Mouse (Mus musculus) erythroblast, embryonic 14.5 days (primary cell): ENCODE results near the gene Rnf185.

Experiments used
- GATA1 ChIP-seq: IDR thresholded peaks from 2 replicates; pipeline ENCODE4 v1.6.1; 2012; ENCODE audit warnings: low read length, inconsistent platforms, mixed read lengths
- TAL1 ChIP-seq: IDR thresholded peaks from 3 replicates; pipeline ENCODE4 v1.6.1; 2012; ENCODE audit warnings: low read length, inconsistent platforms, mixed read lengths

DNA sequence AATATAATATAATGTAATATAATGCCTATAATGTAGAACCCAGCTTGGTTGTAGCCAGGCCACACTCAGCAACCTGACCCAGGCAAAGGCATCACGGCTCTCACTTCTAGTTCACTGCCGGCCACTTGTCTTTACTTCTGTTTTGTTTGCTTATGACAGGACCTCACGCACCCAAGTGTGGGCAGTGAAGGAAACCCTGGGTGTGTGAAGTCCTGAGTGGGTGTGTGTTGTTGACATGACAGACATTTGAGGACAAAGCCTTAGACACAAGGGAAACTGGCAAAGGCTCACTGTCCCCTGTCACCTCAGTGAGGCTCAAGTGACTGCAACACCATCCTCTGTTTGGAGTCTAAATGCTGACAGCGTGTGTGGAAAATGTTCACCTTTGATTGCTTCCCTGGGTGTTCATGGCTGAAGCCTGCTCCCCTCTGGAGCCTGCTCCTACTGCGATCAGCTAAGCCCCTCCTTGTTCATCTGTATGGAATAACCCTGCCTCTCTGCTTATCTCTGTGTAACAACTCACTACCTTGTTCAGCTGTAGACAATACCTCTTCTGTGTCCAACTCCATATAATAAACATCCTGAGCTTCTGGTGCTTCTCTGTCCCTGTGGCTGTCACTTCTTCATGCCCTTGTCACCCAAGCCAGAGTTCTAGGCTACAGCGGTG is 70.9 kb downstream of the Rnf185 start:
- TF ChIP-seq TAL1 (no peak), GATA1 (no peak)
